Mouse (Mus musculus): ENCODE results near the gene Fntb.
"Not testable (repeated sequence)": the region's sequence is repeated elsewhere in the genome, so short reads cannot be mapped to it uniquely, and the experiment has no call there.

Fntb gene

GRCm38 (mm10) chr12:76790446-76791084, 25.2 kb downstream of the Fntb start:
- in situ Hi-C loops (cut with MseI, MboI), result no loop called here

GRCm38 (mm10) chr12:76792540-76792939, 27.2 kb downstream of the Fntb start:
- in situ Hi-C loops (cut with MseI, MboI), result not testable (repeated sequence)

- in situ Hi-C loops (cut with MseI, MboI), result no loop called here
Measured at GRCm38 (mm10) chr12:76795350-76795749, 30.0 kb downstream of the Fntb start, which contains the start of gene Gpx2. Gpx2 (minus strand) TSS chr12:76795554.

GRCm38 (mm10) chr12:76796938-76797539, 31.6 kb downstream of the Fntb start:
- in situ Hi-C loops (cut with MseI, MboI), result no loop called here

- in situ Hi-C loops (cut with MseI, MboI), result no loop called here
Measured at GRCm38 (mm10) chr12:76798008-76798720, 32.8 kb downstream of the Fntb start.

GRCm38 (mm10) chr12:76803028-76803427, 37.6 kb downstream of the Fntb start:
- in situ Hi-C loops (cut with MseI, MboI), result no loop called here

- in situ Hi-C loops (cut with MseI, MboI), result no loop called here
Measured at GRCm38 (mm10) chr12:76803700-76804252, 38.4 kb downstream of the Fntb start.

GRCm38 (mm10) chr12:76805056-76805811, 39.8 kb downstream of the Fntb start:
- in situ Hi-C loops (cut with MseI, MboI), result no loop called here

GRCm38 (mm10) chr12:76807796-76808195, 42.4 kb downstream of the Fntb start:
- in situ Hi-C loops (cut with MseI, MboI), result no loop called here

GRCm38 (mm10) chr12:76810491-76810890, 45.1 kb downstream of the Fntb start:
- in situ Hi-C loops (cut with MseI, MboI), result no loop called here

GRCm38 (mm10) chr12:76811006-76811405, 45.6 kb downstream of the Fntb start:
- in situ Hi-C loops (cut with MseI, MboI), result no loop called here

- in situ Hi-C loops (cut with MseI, MboI), result no loop called here
Measured at GRCm38 (mm10) chr12:76813543-76813942, 48.2 kb downstream of the Fntb start.

GRCm38 (mm10) chr12:76814120-76814519, 48.7 kb downstream of the Fntb start:
- in situ Hi-C loops (cut with MseI, MboI), result no loop called here

GRCm38 (mm10) chr12:76816720-76817119, 51.3 kb downstream of the Fntb start:
- in situ Hi-C loops (cut with MseI, MboI), result no loop called here

GRCm38 (mm10) chr12:76817176-76817575, 51.8 kb downstream of the Fntb start:
- in situ Hi-C loops (cut with MseI, MboI), result no loop called here

- in situ Hi-C loops (cut with MseI, MboI), result no loop called here
Measured at GRCm38 (mm10) chr12:76818120-76818519, 52.7 kb downstream of the Fntb start.

GRCm38 (mm10) chr12:76818908-76819307, 53.5 kb downstream of the Fntb start:
- in situ Hi-C loops (cut with MseI, MboI), result no loop called here

GRCm38 (mm10) chr12:76819816-76820215, 54.4 kb downstream of the Fntb start:
- in situ Hi-C loops (cut with MseI, MboI), result no loop called here

- in situ Hi-C loops (cut with MseI, MboI), result no loop called here
Measured at GRCm38 (mm10) chr12:76820615-76821014, 55.2 kb downstream of the Fntb start.

GRCm38 (mm10) chr12:76822002-76822650, 56.7 kb downstream of the Fntb start:
- in situ Hi-C loops (cut with MseI, MboI), result no loop called here

GRCm38 (mm10) chr12:76822651-76823041, 57.3 kb downstream of the Fntb start, which contains the start of gene Rab15:
Rab15 (minus strand) TSS chr12:76822908.
- in situ Hi-C loops (cut with MseI, MboI), result no loop called here

Measured in mouse trophoblast stem cell (cell line).